Mouse (Mus musculus) midbrain, postnatal 0 days (tissue): Measurements from ENCODE around the gene Adgrg3. TPM values are rescaled to one million over a fixed set of nuclear protein-coding genes. Genes with fewer than 3 reads are reported as not detected.

Source experiments
- ATAC-seq: fragments of 200-750 bp; cut with Nextera tagmentation; 2 replicates; pipeline ENCODE4 v1.8.0; 2017; ENCODE audit warnings: moderate number of reproducible peaks, mild to moderate bottlenecking, moderate TSS enrichment, moderate library complexity; ENCODE audit not compliant: low FRiP score
- DNase-seq: peaks from one replicate; pipeline ENCODE4 v3.0.0-alpha.2; 2015; ENCODE audit warnings: low spot score
- H3K27ac ChIP-seq: fragments of 300-500 bp; sonication (generic); 2 replicates; pipeline ENCODE4 v1.5.1; 2014; ENCODE audit warnings: low read depth, mild to moderate bottlenecking, low read length, mixed read lengths
- H3K27me3 ChIP-seq: fragments of 300-500 bp; sonication (generic); 2 replicates; pipeline ENCODE4 v1.6.1; 2014; ENCODE audit warnings: low read length, control low read depth, mixed read lengths; ENCODE audit not compliant: insufficient read depth
- H3K36me3 ChIP-seq: fragments of 300-500 bp; sonication (generic); 2 replicates; pipeline ENCODE4 v1.6.1; 2014; ENCODE audit warnings: low read length, control low read depth, mixed read lengths; ENCODE audit not compliant: insufficient read depth
- H3K4me1 ChIP-seq: fragments of 300-500 bp; sonication (generic); 2 replicates; pipeline ENCODE4 v1.6.1; 2014; ENCODE audit warnings: mild to moderate bottlenecking, control low read depth, antibody characterized with exemption, low read length, mixed read lengths; ENCODE audit not compliant: insufficient read depth
- H3K4me2 ChIP-seq: fragments of 300-500 bp; sonication (generic); 2 replicates; pipeline ENCODE4 v1.6.1; 2014; ENCODE audit warnings: low read depth, mild to moderate bottlenecking, low read length, mixed read lengths; ENCODE audit not compliant: poor library complexity, severe bottlenecking
- H3K4me3 ChIP-seq: fragments of 300-500 bp; sonication (generic); 2 replicates; pipeline ENCODE4 v1.5.1; 2014; ENCODE audit warnings: low read depth, mild to moderate bottlenecking, low read length, moderate library complexity
- H3K9ac ChIP-seq: fragments of 300-500 bp; sonication (generic); replicated peaks from 2 replicates; pipeline ENCODE4 v1.6.1; 2014; ENCODE audit warnings: mild to moderate bottlenecking, low read length, moderate library complexity, mixed read lengths; ENCODE audit not compliant: poor library complexity, severe bottlenecking
- H3K9me3 ChIP-seq: fragments of 300-500 bp; sonication (generic); 2 replicates; pipeline ENCODE4 v1.6.1; 2016; ENCODE audit warnings: low read length, control low read depth
- CTCF ChIP-seq: IDR thresholded peaks from 2 replicates; pipeline ENCODE4 v1.5.1; 2016; ENCODE audit warnings: antibody characterized with exemption, mild to moderate bottlenecking
- WGBS: fragments of 180-500 bp; shearing (Covaris S2); extraction: QIAGEN DNeasy Blood & Tissue Kit; methylation state at CpG from one replicate; pipeline ENCODE4 v1.1.7; 2014; 5-methylcytosine and 5-hydroxymethylcytosine counted together
- polyA plus RNA-seq: library from polyadenylated mRNA; unstranded; fragments of >200 nt; fragmentation: Nextera tagmentation; extraction: Ambion mirVana; gene quantifications from 2 replicates; pipeline ENCODE4 v1.2.1, GENCODE M21; 2015
- total RNA-seq: library from RNA; depleted of rRNA; stranded (reverse); fragments of >200 nt; gene quantifications from 2 replicates; pipeline ENCODE4 v1.2.3, GENCODE M21; 2014

Gene Adgrg3
- total and polyA plus RNA-seq, 2 experiments from 2014 or later, result 0.59 to 1.5 TPM

- 66% methylated on average over 11 of the region's 11 CpGs for WGBS
Measured at GRCm38 (mm10) chr8:94990598-94991453, 26.7 kb upstream of the Adgrg3 start.

GRCm38 (mm10) chr8:94991454-94991994 is 26.0 kb upstream of the Adgrg3 start:
- no peak overlapping the region for H3K4me3 ChIP-seq
- peaks cover 24% of the 10 kb centered on the region; the same call in 1 of the 2 replicates for H3K4me1 ChIP-seq
- H3K4me2 ChIP-seq, result no peak overlapping the region
- no peak for TF ChIP-seq CTCF
- H3K9ac ChIP-seq, result no peak overlapping the region
- no peaks in the 10 kb centered on the region for H3K27me3 ChIP-seq
- no peaks in the 10 kb centered on the region for H3K9me3 ChIP-seq
- ATAC-seq (no peak), DNase-seq (no peak)
- no peaks in the 10 kb centered on the region for H3K36me3 ChIP-seq
- WGBS, result 80% methylated on average over 9 of the region's 9 CpGs
- H3K27ac ChIP-seq, result no peak overlapping the region

More at GRCm38 (mm10) chr8:94990598-94991453, 26.7 kb upstream of the Adgrg3 start:
- ATAC-seq (no peak), DNase-seq (no peak)
- H3K4me3 ChIP-seq, result no peak overlapping the region
- no peaks in the 10 kb centered on the region for H3K9me3 ChIP-seq
- TF ChIP-seq CTCF, result no peak
- H3K27ac ChIP-seq, result no peak overlapping the region
- no peak overlapping the region for H3K9ac ChIP-seq
- no peaks in the 10 kb centered on the region for H3K27me3 ChIP-seq
- H3K4me2 ChIP-seq, result no peak overlapping the region
- H3K4me1 ChIP-seq, result peaks cover 29% of the 10 kb centered on the region
- no peaks in the 10 kb centered on the region for H3K36me3 ChIP-seq

- H3K27me3 ChIP-seq, result no peaks in the 10 kb centered on the region
- no peaks in the 10 kb centered on the region for H3K9me3 ChIP-seq
- H3K9ac ChIP-seq, result 0 out of 2 replicates have a peak overlapping the region, but pooled peaks have one; percentile 29
- DNase-seq (no peak), ATAC-seq (no peak)
- H3K36me3 ChIP-seq, result no peaks in the 10 kb centered on the region
- H3K4me3 ChIP-seq, result no peak overlapping the region
- no peak overlapping the region for H3K4me2 ChIP-seq
- H3K27ac ChIP-seq, result peak overlapping the region; percentile 94
- H3K4me1 ChIP-seq, result peaks cover 20% of the 10 kb centered on the region; the same call in 1 of the 2 replicates
- WGBS, result 73% methylated on average over 4 of the region's 4 CpGs
- TF ChIP-seq CTCF, result no peak
Measured at GRCm38 (mm10) chr8:94992010-94992409, 25.5 kb upstream of the Adgrg3 start.

- 31% methylated on average over 5 of the region's 5 CpGs for WGBS
- Histone ChIP-seq H3K27me3 (no peaks in the 10 kb centered on the region), H3K4me1 (peaks cover 21% of the 10 kb centered on the region), H3K27ac (peak overlapping the region; percentile 94), H3K4me3 (no peak overlapping the region), H3K4me2 (no peak overlapping the region), H3K9ac (peak overlapping the region; percentile 36; the same call in 1 of the 2 replicates), H3K36me3 (no peaks in the 10 kb centered on the region), H3K9me3 (no peaks in the 10 kb centered on the region)
- DNase-seq (peak; percentile 81), ATAC-seq (0 out of 2 replicates have a peak, but pooled peaks have one; percentile 2)
- no peak for TF ChIP-seq CTCF
Measured at GRCm38 (mm10) chr8:94992534-94992933, 25.0 kb upstream of the Adgrg3 start.

GRCm38 (mm10) chr8:94992996-94993724 is 24.3 kb upstream of the Adgrg3 start:
- Histone ChIP-seq H3K9ac (peak overlapping the region; percentile 36; the same call in 1 of the 2 replicates), H3K4me3 (no peak overlapping the region), H3K27me3 (no peaks in the 10 kb centered on the region), H3K27ac (peak overlapping the region; percentile 94), H3K36me3 (no peaks in the 10 kb centered on the region), H3K4me1 (peaks cover 27% of the 10 kb centered on the region), H3K4me2 (peak overlapping the region; percentile 72; the same call in 1 of the 2 replicates), H3K9me3 (no peaks in the 10 kb centered on the region)
- 32% methylated on average over 9 of the region's 9 CpGs for WGBS
- TF ChIP-seq CTCF, result no peak
- ATAC-seq, result no peak
- DNase-seq, result peak; percentile 63
